Mouse (Mus musculus): ENCODE results near the gene Gcnt3. TPM values are rescaled to one million over a fixed set of nuclear protein-coding genes. Genes with fewer than 3 reads are reported as not detected.

Gene Gcnt3
- total and polyA plus RNA-seq, 3 experiments: not detected

GRCm38 (mm10) chr9:70018879-70019278, 19.0 kb downstream of the Gcnt3 start:
- H3K4me3 ChIP-seq: no peak overlapping the region
- H3K36me3 ChIP-seq (ENCODE audit: control insufficient read depth, insufficient read depth, low read length): peaks cover 14% of the 10 kb centered on the region
- H3K79me2 ChIP-seq (replicated peaks; ENCODE audit: control insufficient read depth, insufficient read depth, low read length): peaks cover under 1% of the 10 kb centered on the region; the same call in 1 of the 2 replicates
- no peak overlapping the region for H3K9ac ChIP-seq (ENCODE audit: low read depth, low read length)
- DNase-seq: no peak
- no peak overlapping the region for H3K27ac ChIP-seq
- H3K4me1 ChIP-seq (ENCODE audit: control insufficient read depth, insufficient read depth, low read length): no peaks in the 10 kb centered on the region; the same call in 1 of the 2 replicates
- intact Hi-C loops (cut with DNase I): loop anchor here (2.0 kb wide), 1 partner anchor 62 kb away; no protein-coding TSS in a partner anchor
- peak; percentile 82 for TF ChIP-seq CTCF (IDR thresholded peaks at IDR 0.05)
- no peak for TF ChIP-seq POLR2A (IDR thresholded peaks at IDR 0.05; ENCODE audit: insufficient read depth, low read depth, low read length)
- TF ChIP-seq EP300 (IDR thresholded peaks at IDR 0.05; ENCODE audit: insufficient read depth, low read depth, low read length): no peak
- H3K27me3 ChIP-seq (ENCODE audit: control insufficient read depth, insufficient read depth, low read length): no peaks in the 10 kb centered on the region

- TF ChIP-seq EP300 (IDR thresholded peaks at IDR 0.05; ENCODE audit: insufficient read depth, low read depth, low read length) (no peak), POLR2A (IDR thresholded peaks at IDR 0.05; ENCODE audit: insufficient read depth, low read depth, low read length) (no peak), CTCF (IDR thresholded peaks at IDR 0.05) (no peak)
- 92% methylated on average over 2 of the region's 2 CpGs for WGBS
- intact Hi-C loops (cut with DNase I): no loop called here
- no peak overlapping the region for H3K27ac ChIP-seq
- H3K4me1 ChIP-seq (ENCODE audit: control insufficient read depth, insufficient read depth, low read length): peaks cover 5% of the 10 kb centered on the region
- peaks cover 14% of the 10 kb centered on the region for H3K36me3 ChIP-seq (ENCODE audit: control insufficient read depth, insufficient read depth, low read length)
- H3K9ac ChIP-seq (ENCODE audit: low read depth, low read length): no peak overlapping the region
- no peak overlapping the region for H3K4me3 ChIP-seq
- no peak for DNase-seq
- no peaks in the 10 kb centered on the region for H3K27me3 ChIP-seq (ENCODE audit: control insufficient read depth, insufficient read depth, low read length)
- H3K79me2 ChIP-seq (replicated peaks; ENCODE audit: control insufficient read depth, insufficient read depth, low read length): peaks cover 4% of the 10 kb centered on the region
These were observed 22.3 kb downstream of the Gcnt3 start for GRCm38 (mm10) chr9:70015632-70016031.

GRCm38 (mm10) chr9:70012408-70012901, 25.4 kb downstream of the Gcnt3 start, which contains the start of gene Gtf2a2:
Gene Gtf2a2, plus strand, starts transcription at chr9:70012550.
- Histone ChIP-seq H3K36me3 (ENCODE audit: control insufficient read depth, insufficient read depth, low read length) (peaks cover 14% of the 10 kb centered on the region), H3K4me3 (peak within 1 kb of the TSS; percentile 92), H3K27ac (peak within 1 kb of the TSS; percentile 91), H3K27me3 (ENCODE audit: control insufficient read depth, insufficient read depth, low read length) (no peaks in the 10 kb centered on the region), H3K9ac (ENCODE audit: low read depth, low read length) (peak within 1 kb of the TSS; percentile 91), H3K79me2 (replicated peaks; ENCODE audit: control insufficient read depth, insufficient read depth, low read length) (peaks cover 4% of the 10 kb centered on the region), H3K4me1 (ENCODE audit: control insufficient read depth, insufficient read depth, low read length) (peaks cover 5% of the 10 kb centered on the region)
- under 1% methylated on average over 57 of the region's 57 CpGs for WGBS
- intact Hi-C loops (cut with DNase I): no loop called here
- DNase-seq: peak; percentile 94 to 95
- TF ChIP-seq EP300 (IDR thresholded peaks at IDR 0.05; ENCODE audit: insufficient read depth, low read depth, low read length): no peak
- peak; percentile 77 for TF ChIP-seq POLR2A (IDR thresholded peaks at IDR 0.05; ENCODE audit: insufficient read depth, low read depth, low read length)

GRCm38 (mm10) chr9:70011537-70012407, 26.1 kb downstream of the Gcnt3 start:
- Histone ChIP-seq H3K4me1 (ENCODE audit: control insufficient read depth, insufficient read depth, low read length) (peaks cover 5% of the 10 kb centered on the region), H3K27ac (peak overlapping the region; percentile 91), H3K36me3 (ENCODE audit: control insufficient read depth, insufficient read depth, low read length) (peaks cover 16% of the 10 kb centered on the region), H3K79me2 (replicated peaks; ENCODE audit: control insufficient read depth, insufficient read depth, low read length) (peaks cover 4% of the 10 kb centered on the region), H3K9ac (ENCODE audit: low read depth, low read length) (peak overlapping the region; percentile 36; the same call in 1 of the 2 replicates), H3K27me3 (ENCODE audit: control insufficient read depth, insufficient read depth, low read length) (no peaks in the 10 kb centered on the region), H3K4me3 (peak overlapping the region; percentile 92)
- 48% methylated on average over 14 of the region's 14 CpGs for WGBS
- DNase-seq: no peak
- intact Hi-C loops (cut with DNase I): loop anchor here (2.0 kb wide), 1 partner anchor 19 kb away; no protein-coding TSS in a partner anchor
- TF ChIP-seq EP300 (IDR thresholded peaks at IDR 0.05; ENCODE audit: insufficient read depth, low read depth, low read length) (no peak), POLR2A (IDR thresholded peaks at IDR 0.05; ENCODE audit: insufficient read depth, low read depth, low read length) (no peak), CTCF (IDR thresholded peaks at IDR 0.05) (no peak)

GRCm38 (mm10) chr9:70010781-70011473, 27.0 kb downstream of the Gcnt3 start:
- peaks cover 4% of the 10 kb centered on the region for H3K79me2 ChIP-seq (replicated peaks; ENCODE audit: control insufficient read depth, insufficient read depth, low read length)
- DNase-seq: no peak
- intact Hi-C loops (cut with DNase I): loop anchor here (2.0 kb wide), 1 partner anchor 18 kb away; no protein-coding TSS in a partner anchor
- H3K4me1 ChIP-seq (ENCODE audit: control insufficient read depth, insufficient read depth, low read length): peaks cover 5% of the 10 kb centered on the region
- peaks cover 16% of the 10 kb centered on the region for H3K36me3 ChIP-seq (ENCODE audit: control insufficient read depth, insufficient read depth, low read length)
- no peak overlapping the region for H3K27ac ChIP-seq
- H3K27me3 ChIP-seq (ENCODE audit: control insufficient read depth, insufficient read depth, low read length): no peaks in the 10 kb centered on the region
- TF ChIP-seq CTCF (IDR thresholded peaks at IDR 0.05) (no peak), POLR2A (IDR thresholded peaks at IDR 0.05; ENCODE audit: insufficient read depth, low read depth, low read length) (no peak), EP300 (IDR thresholded peaks at IDR 0.05; ENCODE audit: insufficient read depth, low read depth, low read length) (no peak)
- WGBS: 90% methylated on average over 5 of the region's 5 CpGs
- no peak overlapping the region for H3K9ac ChIP-seq (ENCODE audit: low read depth, low read length)
- no peak overlapping the region for H3K4me3 ChIP-seq
